Mouse (Mus musculus) adipose tissue, adult 10 weeks (tissue): Measurements from ENCODE around the gene Slc18a2. TPM values are rescaled to one million over a fixed set of nuclear protein-coding genes. Genes with fewer than 3 reads are reported as not detected.

Experiments used
- polyA plus RNA-seq: library from polyadenylated mRNA; stranded (reverse); fragments of 350-450 nt; fragmentation: Illumina TruSeq; extraction: RNeasy Lipid Tissue Mini Kit (QIAGEN cat#74804); gene quantifications from one replicate; pipeline ENCODE4 v1.2.3, GENCODE M21; 2014; ENCODE audit warnings: low read depth, low replicate concordance

Gene Slc18a2
- 0.27 TPM for polyA plus RNA-seq

DNA sequence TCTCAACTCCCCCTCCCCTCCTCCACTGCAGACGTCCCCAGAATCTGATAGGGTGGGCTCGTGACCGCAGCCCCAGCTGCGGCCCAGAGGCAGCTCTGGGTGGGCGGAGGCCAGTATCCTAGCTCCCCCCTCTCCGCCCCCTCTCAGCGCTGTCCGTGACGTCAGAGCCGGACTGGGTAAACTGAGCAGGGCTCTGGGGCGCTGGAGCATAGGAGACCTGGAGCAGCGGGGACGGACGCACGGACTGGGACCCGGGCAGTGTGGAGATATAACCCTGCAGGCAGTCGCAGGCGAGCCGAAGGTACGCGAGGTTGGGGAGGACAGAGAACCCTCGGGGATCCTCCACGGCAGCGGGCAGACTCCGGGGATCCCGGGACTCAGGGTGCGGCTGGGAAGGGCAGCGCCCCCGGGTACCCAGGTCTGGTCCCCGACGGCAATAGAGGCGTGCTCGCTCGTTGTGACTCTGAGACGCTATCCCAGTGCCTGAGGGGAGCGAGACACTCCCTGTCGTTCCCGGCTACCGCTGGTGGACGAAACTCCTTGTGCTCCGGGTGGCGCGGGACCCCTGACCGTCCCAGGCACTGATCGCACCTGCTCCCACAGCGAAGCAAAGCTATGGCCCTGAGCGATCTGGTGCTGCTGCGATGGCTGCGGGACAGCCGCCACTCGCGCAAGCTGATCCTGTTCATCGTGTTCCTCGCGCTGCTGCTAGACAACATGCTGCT, at the start of gene Slc18a2:
Gene Slc18a2, plus strand, starts transcription at position 179 of the 725 bp plus-strand sequence.

DNA sequence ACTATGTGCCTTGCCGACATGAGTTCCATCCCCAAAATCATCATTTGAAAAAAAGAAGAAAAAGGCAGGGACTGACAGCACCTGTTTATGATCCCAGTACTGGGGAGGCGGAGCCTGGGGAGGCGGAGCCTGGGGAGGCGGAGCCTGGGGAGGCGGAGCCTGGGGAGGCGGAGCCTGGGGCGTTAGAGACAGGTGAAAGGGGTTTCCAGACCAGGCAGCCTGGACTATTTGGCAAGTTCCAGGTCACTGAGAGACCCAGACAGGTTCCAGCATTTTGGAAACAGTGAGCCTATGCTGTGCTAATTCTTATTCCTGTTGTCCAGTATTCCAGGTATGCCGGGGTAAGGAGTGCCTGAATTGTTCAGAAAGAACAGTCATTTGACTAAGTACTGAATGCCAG, 41.7 kb upstream of the Slc18a2 start, which contains the start of gene Kcnk18:
Gene Kcnk18, plus strand, starts transcription at position 224 of the 400 bp plus-strand sequence.

DNA sequence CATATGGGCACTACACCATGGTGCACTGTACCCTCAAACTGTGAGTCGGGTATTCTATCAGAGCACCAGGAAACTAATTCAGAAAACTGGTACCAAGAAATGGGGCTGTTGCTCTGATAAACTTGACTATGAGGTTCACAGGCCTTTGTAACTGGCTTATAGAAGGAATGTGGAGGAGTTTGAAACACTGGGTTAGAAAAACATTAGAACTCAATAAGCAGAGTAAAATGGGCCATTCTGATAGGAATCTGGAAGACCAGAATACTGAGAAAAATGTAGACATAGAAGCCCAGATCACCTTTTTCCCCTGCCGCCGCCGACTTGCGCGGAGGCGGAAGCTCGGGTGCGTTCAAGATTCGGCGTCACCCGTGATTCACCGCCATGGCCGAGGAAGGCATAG, 61.3 kb downstream of the Slc18a2 start, which contains the start of gene Rps12-ps3:
Gene Rps12-ps3, plus strand, starts transcription at position 301 of the 400 bp plus-strand sequence.

Other genes with a start within 250 kb of the Slc18a2 start
- 8.7 TPM for gene Shtn1, start 184.8 kb upstream of the Slc18a2 start, polyA plus RNA-seq
- not detected for gene Vax1, start 90.8 kb upstream of the Slc18a2 start, polyA plus RNA-seq
- gene Kcnk18, start 41.7 kb upstream of the Slc18a2 start, polyA plus RNA-seq: not detected
- gene Rps12-ps3, start 61.4 kb downstream of the Slc18a2 start, polyA plus RNA-seq: 33.7 TPM
- gene Pdzd8, start 84.9 kb downstream of the Slc18a2 start, polyA plus RNA-seq: 21.9 TPM
- gene Emx2, start 197.5 kb downstream of the Slc18a2 start, polyA plus RNA-seq: 61.5 TPM